Mouse (Mus musculus) ES-Bruce4 (cell line): ENCODE results near the gene Sorl1.

Source experiments
- EP300 ChIP-seq: IDR thresholded peaks from 2 replicates; pipeline ENCODE4 v1.6.1; 2011; ENCODE audit warnings: low read depth, low read length; ENCODE audit not compliant: insufficient read depth
- POLR2A ChIP-seq: IDR thresholded peaks from one replicate; pipeline ENCODE4 v1.8.1; 2011; ENCODE audit warnings: low read length; ENCODE audit not compliant: insufficient read depth

DNA sequence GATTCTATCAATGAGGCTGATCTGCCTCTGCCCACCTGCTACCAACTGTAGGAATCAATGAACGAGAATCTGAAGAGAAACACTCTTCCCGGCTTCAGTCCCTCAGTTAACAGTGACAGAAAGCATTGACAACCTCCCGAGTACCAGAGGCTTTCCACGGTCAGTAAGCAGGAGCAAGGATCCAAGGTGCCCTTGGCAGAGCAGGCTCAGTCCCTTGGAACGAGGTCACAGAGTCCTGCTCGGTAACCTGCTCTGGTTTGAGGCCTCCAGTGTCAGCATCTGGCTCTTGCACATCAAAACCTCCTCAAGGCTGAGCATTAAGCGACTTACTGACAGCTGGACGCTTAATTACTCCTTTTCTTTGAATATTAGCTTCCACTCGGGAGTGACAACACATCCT lies 43.4 kb downstream of the Sorl1 start:
- TF ChIP-seq EP300: no peak
- TF ChIP-seq POLR2A: no peak
